Mouse (Mus musculus) midbrain, embryonic 12.5 days (tissue): Measurements from ENCODE around the gene Zbtb20. TPM values are rescaled to one million over a fixed set of nuclear protein-coding genes. Genes with fewer than 3 reads are reported as not detected.

ENCODE experiments used
- ATAC-seq: fragments of 200-750 bp; cut with Nextera tagmentation; 2 replicates; pipeline ENCODE4 v1.8.0; 2017; ENCODE audit warnings: low read depth, moderate TSS enrichment, moderate library complexity; ENCODE audit not compliant: low FRiP score
- H3K27ac ChIP-seq: fragments of 300-500 bp; sonication (generic); replicated peaks from 2 replicates; pipeline ENCODE4 v1.5.1; 2016; ENCODE audit warnings: mild to moderate bottlenecking
- H3K27me3 ChIP-seq: fragments of 300-500 bp; sonication (generic); 2 replicates; pipeline ENCODE4 v1.6.1; 2016; ENCODE audit warnings: mild to moderate bottlenecking
- H3K36me3 ChIP-seq: fragments of 300-500 bp; sonication (generic); 2 replicates; pipeline ENCODE4 v1.6.1; 2016
- H3K4me1 ChIP-seq: fragments of 300-500 bp; sonication (generic); 2 replicates; pipeline ENCODE4 v1.6.1; 2016
- H3K4me2 ChIP-seq: fragments of 300-500 bp; sonication (generic); replicated peaks from 2 replicates; pipeline ENCODE4 v1.6.1; 2016; ENCODE audit warnings: mild to moderate bottlenecking, moderate library complexity
- H3K4me3 ChIP-seq: fragments of 300-500 bp; sonication (generic); 2 replicates; pipeline ENCODE4 v1.5.1; 2016; ENCODE audit warnings: mild to moderate bottlenecking
- H3K9ac ChIP-seq: fragments of 300-500 bp; sonication (generic); replicated peaks from 2 replicates; pipeline ENCODE4 v1.6.1; 2016; ENCODE audit warnings: mild to moderate bottlenecking, moderate library complexity
- H3K9me3 ChIP-seq: fragments of 300-500 bp; sonication (generic); 2 replicates; pipeline ENCODE4 v1.6.1; 2016; ENCODE audit warnings: mild to moderate bottlenecking
- WGBS: fragments of 180-500 bp; shearing (Covaris S2); methylation state at CpG from one replicate; pipeline ENCODE4 v1.1.7; 2016; 5-methylcytosine and 5-hydroxymethylcytosine counted together
- polyA plus RNA-seq: library from polyadenylated mRNA; unstranded; fragments of >200 nt; fragmentation: Nextera tagmentation; extraction: Ambion mirVana; gene quantifications from 2 replicates; pipeline ENCODE4 v1.2.1, GENCODE M21; 2016

The Zbtb20 gene
- polyA plus RNA-seq, 1 experiment from 2014 or later, result 80.8 TPM

DNA sequence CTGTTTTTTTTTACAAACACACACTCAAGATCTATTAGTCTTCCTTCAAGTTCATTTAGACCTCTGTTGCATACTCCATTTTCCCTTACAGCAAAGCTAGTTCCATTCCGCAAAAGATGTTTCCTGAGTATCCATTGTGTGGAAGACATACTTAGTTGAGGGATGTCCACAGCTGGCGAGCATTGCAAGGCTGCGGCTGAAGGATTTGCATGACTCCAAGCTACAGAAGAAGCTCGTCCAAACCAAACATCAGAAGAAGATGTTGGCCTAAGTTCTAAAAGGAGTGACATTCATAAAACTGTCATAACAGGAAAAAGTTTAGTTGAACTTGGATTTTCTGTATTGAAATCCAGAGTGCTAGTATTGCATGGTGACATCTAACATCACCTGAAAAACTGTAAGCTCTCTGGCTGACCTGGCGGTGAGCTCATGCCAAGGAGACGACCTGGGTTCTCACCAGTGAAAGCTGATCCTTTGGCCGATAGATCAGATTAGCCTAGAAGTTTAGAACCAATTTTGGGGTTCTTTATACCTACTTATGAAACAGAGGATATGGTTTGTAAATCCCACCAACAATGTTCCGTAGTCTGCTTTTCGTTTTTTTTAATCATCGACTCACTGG is 665.0 kb downstream of the Zbtb20 start:
- 92% methylated on average over 10 of the region's 10 CpGs for WGBS
- no peaks in the 10 kb centered on the region for H3K27me3 ChIP-seq
- H3K9ac ChIP-seq, result no peak overlapping the region
- no peak overlapping the region for H3K4me2 ChIP-seq
- no peak overlapping the region for H3K4me3 ChIP-seq
- no peak overlapping the region for H3K27ac ChIP-seq
- no peaks in the 10 kb centered on the region for H3K9me3 ChIP-seq
- no peaks in the 10 kb centered on the region for H3K36me3 ChIP-seq
- no peaks in the 10 kb centered on the region for H3K4me1 ChIP-seq
- ATAC-seq, result no peak

- Histone ChIP-seq H3K27ac (no peak overlapping the region), H3K36me3 (no peaks in the 10 kb centered on the region), H3K4me1 (peaks cover 39% of the 10 kb centered on the region), H3K9ac (no peak overlapping the region), H3K4me2 (no peak overlapping the region), H3K4me3 (no peak overlapping the region), H3K9me3 (no peaks in the 10 kb centered on the region), H3K27me3 (no peaks in the 10 kb centered on the region)
- ATAC-seq, result no peak
- 91% methylated on average over 4 of the region's 4 CpGs for WGBS
These were observed 669.6 kb downstream of the Zbtb20 start for GRCm38 (mm10) chr16:43545261-43545660.

DNA sequence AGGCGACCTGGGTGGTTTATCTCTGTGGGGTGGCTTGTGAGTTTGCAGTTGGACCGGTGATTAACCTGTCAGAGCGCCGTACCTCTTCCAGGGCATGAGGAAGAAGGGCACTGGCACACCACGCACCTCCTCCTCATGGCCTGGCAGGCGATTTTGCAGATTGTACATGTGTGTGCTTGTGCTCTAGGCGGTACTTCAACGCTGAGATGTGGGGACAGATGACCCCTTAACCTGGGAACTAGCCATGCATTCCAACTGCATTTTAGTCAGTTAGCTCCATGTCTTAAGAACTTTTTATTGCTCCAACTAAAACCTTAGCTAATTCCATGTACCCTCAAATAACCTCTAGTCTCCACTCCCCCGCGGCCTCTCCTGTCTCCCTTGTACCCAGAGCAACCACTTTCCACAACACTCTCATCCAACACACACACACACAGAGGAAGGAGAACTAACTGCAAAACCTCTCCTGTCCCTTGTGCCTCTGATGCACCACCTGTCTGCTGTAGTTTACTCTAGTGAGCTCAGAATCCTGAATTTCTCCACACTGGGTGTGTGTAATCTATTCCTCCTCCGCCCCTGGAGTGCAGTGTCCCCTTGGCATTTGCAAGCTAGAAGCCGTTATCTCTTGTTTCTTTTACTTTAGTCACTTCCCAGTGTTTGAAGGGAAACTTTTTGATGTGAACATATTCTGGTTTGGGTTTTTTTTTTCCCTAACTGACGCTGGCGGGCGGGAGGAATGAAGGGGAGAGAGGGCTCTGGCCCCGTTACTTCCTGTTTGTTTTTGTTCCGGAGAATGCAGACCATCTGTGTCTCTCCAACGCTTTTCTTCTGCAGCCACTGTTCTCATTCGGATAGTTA is 671.9 kb downstream of the Zbtb20 start:
- WGBS, result 58% methylated on average over 19 of the region's 19 CpGs
- peaks cover 45% of the 10 kb centered on the region for H3K4me1 ChIP-seq
- no peaks in the 10 kb centered on the region for H3K36me3 ChIP-seq
- no peak overlapping the region for H3K4me2 ChIP-seq
- no peaks in the 10 kb centered on the region for H3K9me3 ChIP-seq
- no peak overlapping the region for H3K9ac ChIP-seq
- H3K27me3 ChIP-seq, result no peaks in the 10 kb centered on the region
- 0 out of 2 replicates have a peak, but pooled peaks have one; percentile 23 for ATAC-seq
- H3K27ac ChIP-seq, result peak overlapping the region; percentile 25; the same call in 1 of the 2 replicates
- H3K4me3 ChIP-seq, result no peak overlapping the region

GRCm38 (mm10) chr16:43548774-43549173 is 673.1 kb downstream of the Zbtb20 start:
- Histone ChIP-seq H3K4me3 (no peak overlapping the region), H3K4me2 (no peak overlapping the region), H3K4me1 (peaks cover 45% of the 10 kb centered on the region), H3K9me3 (no peaks in the 10 kb centered on the region), H3K27ac (no peak overlapping the region), H3K36me3 (no peaks in the 10 kb centered on the region), H3K27me3 (no peaks in the 10 kb centered on the region), H3K9ac (no peak overlapping the region)
- 71% methylated on average over 5 of the region's 5 CpGs for WGBS
- ATAC-seq, result no peak

DNA sequence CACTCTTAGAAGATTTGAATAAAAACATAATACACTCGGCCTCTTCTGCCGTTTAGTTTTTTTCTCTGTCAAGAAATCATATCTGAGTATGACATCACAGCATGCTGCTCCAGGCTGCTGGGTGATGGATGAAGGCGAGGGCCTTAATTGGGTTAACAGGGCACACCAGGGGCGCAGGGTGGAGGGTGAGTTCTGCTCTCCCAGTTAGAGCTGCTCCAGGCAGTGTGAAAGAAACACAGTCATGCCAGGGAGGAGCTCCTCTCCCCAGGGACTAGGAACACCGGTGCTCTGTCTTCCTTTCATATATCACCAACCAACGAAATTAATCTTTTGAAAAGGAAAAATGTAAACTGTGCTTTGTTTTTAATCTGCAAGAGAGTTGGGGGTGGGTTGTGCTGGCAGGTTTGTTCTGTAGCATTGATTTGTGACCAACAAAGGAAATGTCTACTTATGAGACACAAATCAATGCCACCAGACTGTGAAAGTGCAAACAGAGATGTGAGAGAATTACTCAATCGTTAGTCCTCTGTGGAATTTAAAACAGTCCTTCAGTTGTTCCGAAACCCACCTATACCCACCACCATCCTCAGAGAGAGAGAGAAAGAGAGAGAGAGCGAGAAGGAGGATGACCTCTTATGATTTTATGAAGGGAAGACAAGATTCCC is 673.9 kb downstream of the Zbtb20 start:
- ATAC-seq, result no peak
- no peak overlapping the region for H3K4me2 ChIP-seq
- H3K36me3 ChIP-seq, result no peaks in the 10 kb centered on the region
- H3K9me3 ChIP-seq, result no peaks in the 10 kb centered on the region
- 63% methylated on average over 9 of the region's 9 CpGs for WGBS
- H3K4me1 ChIP-seq, result peaks cover 45% of the 10 kb centered on the region
- H3K9ac ChIP-seq, result no peak overlapping the region
- no peaks in the 10 kb centered on the region for H3K27me3 ChIP-seq
- H3K27ac ChIP-seq, result 0 out of 2 replicates have a peak overlapping the region, but pooled peaks have one; percentile 11
- H3K4me3 ChIP-seq, result no peak overlapping the region

- no peaks in the 10 kb centered on the region for H3K9me3 ChIP-seq
- H3K27me3 ChIP-seq, result no peaks in the 10 kb centered on the region
- no peak for ATAC-seq
- 100% methylated on average over 1 of the region's 1 CpGs for WGBS
- peaks cover 32% of the 10 kb centered on the region for H3K4me1 ChIP-seq
- H3K9ac ChIP-seq, result no peak overlapping the region
- no peak overlapping the region for H3K4me3 ChIP-seq
- H3K27ac ChIP-seq, result no peak overlapping the region
- H3K4me2 ChIP-seq, result no peak overlapping the region
- H3K36me3 ChIP-seq, result no peaks in the 10 kb centered on the region
These were observed 676.8 kb downstream of the Zbtb20 start for GRCm38 (mm10) chr16:43552443-43552842.

DNA sequence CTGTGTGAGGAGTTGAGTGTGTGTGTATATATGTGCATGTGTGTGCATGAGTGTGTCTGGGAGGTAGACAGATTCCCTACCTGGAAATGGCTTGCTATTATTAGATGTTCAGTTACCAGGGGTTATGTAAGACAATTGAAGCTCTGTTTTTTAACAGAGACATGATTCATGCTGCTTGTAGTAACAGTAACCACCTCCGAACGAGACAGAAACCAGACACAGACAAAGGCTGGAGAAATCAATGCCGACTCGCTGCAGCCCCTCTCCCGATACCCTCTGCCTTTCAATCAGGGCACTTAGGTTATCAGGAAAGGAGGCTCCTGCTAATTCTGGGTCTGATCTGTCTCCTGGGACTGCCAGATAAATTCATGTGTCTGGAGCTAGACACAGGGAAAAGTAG is 681.7 kb downstream of the Zbtb20 start:
- 63% methylated on average over 5 of the region's 5 CpGs for WGBS
- ATAC-seq, result 0 out of 2 replicates have a peak, but pooled peaks have one; percentile 9
- Histone ChIP-seq H3K36me3 (no peaks in the 10 kb centered on the region), H3K4me2 (no peak overlapping the region), H3K27me3 (no peaks in the 10 kb centered on the region), H3K4me1 (peaks cover 3% of the 10 kb centered on the region; the same call in 1 of the 2 replicates), H3K9ac (no peak overlapping the region), H3K9me3 (no peaks in the 10 kb centered on the region), H3K27ac (peak overlapping the region; percentile 42; the same call in 1 of the 2 replicates), H3K4me3 (no peak overlapping the region)

GRCm38 (mm10) chr16:43561330-43561729 is 685.6 kb downstream of the Zbtb20 start:
- no peak overlapping the region for H3K4me2 ChIP-seq
- no peaks in the 10 kb centered on the region for H3K9me3 ChIP-seq
- no peaks in the 10 kb centered on the region for H3K36me3 ChIP-seq
- H3K4me3 ChIP-seq, result no peak overlapping the region
- no peak overlapping the region for H3K27ac ChIP-seq
- 81% methylated on average over 2 of the region's 2 CpGs for whole genome bisulfite sequencing
- ATAC-seq, result no peak
- H3K27me3 ChIP-seq, result no peaks in the 10 kb centered on the region
- no peak overlapping the region for H3K9ac ChIP-seq
- 0 out of 2 replicates have a peak, but pooled peaks cover 3% of the 10 kb centered on the region for H3K4me1 ChIP-seq

DNA sequence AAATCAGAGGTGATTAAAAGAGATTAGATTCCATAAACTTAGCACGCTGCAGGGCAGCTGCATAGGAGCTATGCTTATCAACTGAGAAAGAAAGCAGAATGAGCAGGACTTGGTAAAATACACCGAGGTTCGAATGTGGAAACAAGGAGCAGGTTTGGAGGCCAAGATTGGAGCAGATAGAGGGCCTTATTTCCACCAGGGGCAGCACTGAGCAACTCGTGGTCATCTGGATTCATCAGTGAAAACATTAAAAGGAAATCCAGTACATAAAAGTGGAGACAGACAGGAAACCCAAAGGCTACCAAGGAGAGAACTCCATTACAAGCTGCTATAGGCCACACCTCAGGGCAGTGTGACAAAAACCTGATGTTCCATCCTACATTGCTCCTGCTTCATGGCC is 686.3 kb downstream of the Zbtb20 start:
- WGBS, result 86% methylated on average over 4 of the region's 4 CpGs
- no peak overlapping the region for H3K27ac ChIP-seq
- no peaks in the 10 kb centered on the region for H3K9me3 ChIP-seq
- H3K36me3 ChIP-seq, result no peaks in the 10 kb centered on the region
- no peak overlapping the region for H3K4me2 ChIP-seq
- 0 out of 2 replicates have a peak, but pooled peaks cover 3% of the 10 kb centered on the region for H3K4me1 ChIP-seq
- no peak overlapping the region for H3K4me3 ChIP-seq
- no peak overlapping the region for H3K9ac ChIP-seq
- no peak for ATAC-seq
- H3K27me3 ChIP-seq, result no peaks in the 10 kb centered on the region

DNA sequence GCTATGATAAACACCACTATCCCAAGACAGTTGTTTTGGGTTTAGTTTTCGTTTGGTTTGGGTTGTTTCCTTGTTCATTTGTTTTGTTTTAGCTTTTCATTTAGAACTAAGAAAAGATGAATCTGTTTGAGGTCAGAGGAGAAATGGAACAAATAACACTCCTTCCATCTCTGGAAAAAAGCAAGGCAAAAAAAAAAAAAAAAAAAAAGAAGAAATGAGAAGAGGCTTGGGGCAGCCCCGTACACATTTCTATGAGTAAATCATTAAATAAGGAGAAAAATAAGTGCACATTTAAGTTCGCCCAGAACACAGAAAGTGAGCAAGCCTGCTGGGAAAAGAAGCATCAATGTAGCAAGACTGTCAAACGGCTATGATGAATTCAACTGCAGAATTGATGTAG is 690.2 kb downstream of the Zbtb20 start:
- Histone ChIP-seq H3K4me3 (no peak overlapping the region), H3K9ac (no peak overlapping the region), H3K4me2 (no peak overlapping the region), H3K36me3 (peaks cover 17% of the 10 kb centered on the region), H3K9me3 (no peaks in the 10 kb centered on the region), H3K4me1 (no peaks in the 10 kb centered on the region), H3K27ac (no peak overlapping the region), H3K27me3 (no peaks in the 10 kb centered on the region)
- 84% methylated on average over 4 of the region's 4 CpGs for WGBS
- ATAC-seq, result no peak

DNA sequence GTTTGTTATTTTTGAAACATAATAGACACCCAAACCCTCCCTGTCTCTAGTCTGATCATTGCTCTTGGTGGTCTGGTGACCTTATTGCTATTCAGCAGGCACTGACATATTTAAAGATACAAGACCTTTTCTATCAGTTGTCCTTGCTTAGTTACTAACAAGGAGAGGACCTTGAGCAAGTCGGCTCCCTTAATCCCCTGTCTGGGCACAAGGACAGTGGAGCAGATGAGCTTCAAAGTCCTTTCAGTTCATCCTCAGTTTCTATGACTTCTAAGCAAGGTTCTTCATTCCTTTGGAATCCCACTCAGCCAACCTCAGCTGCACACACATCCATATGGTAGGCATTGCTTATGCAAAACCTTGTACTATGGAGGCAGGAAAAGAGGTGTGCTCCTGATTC is 690.8 kb downstream of the Zbtb20 start:
- no peak for ATAC-seq
- 72% methylated on average over 1 of the region's 1 CpGs for WGBS
- no peak overlapping the region for H3K4me2 ChIP-seq
- H3K36me3 ChIP-seq, result peaks cover 24% of the 10 kb centered on the region
- H3K27ac ChIP-seq, result no peak overlapping the region
- H3K27me3 ChIP-seq, result no peaks in the 10 kb centered on the region
- no peak overlapping the region for H3K9ac ChIP-seq
- H3K9me3 ChIP-seq, result no peaks in the 10 kb centered on the region
- H3K4me1 ChIP-seq, result no peaks in the 10 kb centered on the region
- H3K4me3 ChIP-seq, result no peak overlapping the region
